Mouse (Mus musculus): ENCODE measurements at regions not wholly inside any gene's neighbourhood (a gene's known extent, or its start where the extent isn't known, plus 50 kb on each side); places are given as distances from the start of the nearest gene placed in this dataset.

DNA sequence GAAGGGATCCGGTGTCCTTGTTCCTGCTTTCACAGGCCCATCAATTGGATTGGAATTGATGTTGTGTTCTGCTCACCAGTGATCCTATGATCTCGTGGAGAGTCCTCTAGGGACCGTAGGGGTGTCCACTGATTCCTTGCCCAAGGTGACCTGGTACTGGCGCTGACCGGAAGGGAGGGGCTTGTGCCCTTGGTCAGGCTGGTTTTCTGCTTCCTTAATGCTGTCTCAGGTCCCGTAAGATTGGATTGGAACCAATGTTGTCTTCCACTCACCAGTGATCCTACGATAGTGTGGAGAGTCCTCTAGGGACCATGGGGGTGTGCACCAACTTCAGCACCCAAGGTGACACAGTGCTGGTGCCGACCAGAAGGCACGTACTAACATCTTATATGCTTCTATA, 324.9 kb upstream of the Ptchd4 start:
- no peak for DNase-seq

DNA sequence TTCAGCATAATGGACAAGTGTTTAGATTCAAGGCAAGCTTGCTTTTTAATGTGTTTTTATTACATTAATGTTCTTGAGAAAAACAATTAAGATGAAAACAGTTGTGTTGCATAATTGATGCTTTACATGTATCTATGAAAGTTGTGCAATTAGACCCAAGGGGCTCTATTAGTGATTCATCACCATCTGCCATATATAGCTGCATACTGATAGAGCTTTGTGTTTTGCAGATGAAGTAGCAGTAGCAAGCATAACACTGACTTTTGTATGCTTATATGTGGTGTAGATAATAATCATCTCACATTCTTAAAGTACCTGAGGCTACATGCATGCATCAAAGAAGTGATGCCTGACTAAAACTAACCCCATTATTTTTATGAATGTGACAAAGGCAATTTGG, 307.3 kb upstream of the Ptchd4 start:
- DNase-seq: no peak

DNA sequence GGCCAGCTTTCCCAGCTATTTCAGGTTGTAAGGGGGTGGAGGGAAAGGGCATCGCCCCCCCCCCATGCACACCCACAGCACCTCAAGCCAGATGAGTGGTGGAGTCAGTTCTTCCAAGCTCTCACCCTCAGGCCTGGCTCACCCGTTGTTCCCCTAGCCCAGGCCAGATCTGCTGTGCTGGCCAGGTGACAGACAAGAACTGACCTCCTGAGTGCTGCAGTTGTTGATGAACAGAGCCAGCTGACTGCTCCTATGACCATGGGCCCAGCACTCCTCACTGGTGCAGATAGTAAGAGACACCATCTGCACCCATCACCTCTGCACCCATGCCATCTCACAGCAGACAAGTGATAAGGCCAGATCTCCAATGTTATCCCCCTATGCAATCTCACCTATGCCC, 291.5 kb upstream of the Ptchd4 start:
- no peak for DNase-seq

DNA sequence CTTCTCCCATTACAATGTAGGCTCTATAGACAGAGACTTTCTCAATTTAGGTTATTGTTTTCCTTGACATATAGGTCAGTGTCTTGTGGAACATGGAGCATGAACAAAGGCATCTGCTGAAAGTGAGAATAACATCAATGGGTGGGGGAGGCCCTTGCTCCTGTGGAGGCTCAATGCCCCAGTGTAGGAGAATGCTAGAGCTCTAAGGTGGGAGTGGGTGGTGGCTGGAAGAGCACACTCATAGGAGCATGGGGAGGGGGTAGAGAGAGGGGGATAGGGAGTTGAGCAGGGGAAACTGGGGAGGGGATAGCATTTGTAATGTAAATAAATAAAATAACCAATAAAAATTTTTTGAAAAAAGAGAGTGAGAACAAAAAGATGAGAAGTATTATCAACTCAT, 288.5 kb upstream of the Ptchd4 start:
- no peak for DNase-seq

DNA sequence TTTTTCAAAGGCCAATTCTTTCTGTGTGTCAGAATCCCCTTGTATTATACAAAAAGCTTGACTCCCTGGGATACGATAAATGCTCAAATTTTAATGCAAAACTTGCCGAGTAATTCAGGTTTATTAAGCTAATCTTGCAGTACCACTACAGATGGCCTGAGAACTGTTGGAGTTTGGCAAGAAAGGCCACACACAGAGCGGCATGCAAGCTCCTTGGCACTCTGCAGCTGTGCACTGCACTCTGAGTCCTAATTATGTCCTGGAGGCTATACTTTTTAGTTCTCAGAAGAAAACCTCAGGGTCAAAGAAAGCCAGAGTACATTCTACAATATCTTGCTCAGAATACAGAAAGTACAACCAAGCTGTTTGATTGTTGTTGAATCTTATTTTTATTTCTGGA, 286.3 kb upstream of the Ptchd4 start:
- no peak for DNase-seq

DNA sequence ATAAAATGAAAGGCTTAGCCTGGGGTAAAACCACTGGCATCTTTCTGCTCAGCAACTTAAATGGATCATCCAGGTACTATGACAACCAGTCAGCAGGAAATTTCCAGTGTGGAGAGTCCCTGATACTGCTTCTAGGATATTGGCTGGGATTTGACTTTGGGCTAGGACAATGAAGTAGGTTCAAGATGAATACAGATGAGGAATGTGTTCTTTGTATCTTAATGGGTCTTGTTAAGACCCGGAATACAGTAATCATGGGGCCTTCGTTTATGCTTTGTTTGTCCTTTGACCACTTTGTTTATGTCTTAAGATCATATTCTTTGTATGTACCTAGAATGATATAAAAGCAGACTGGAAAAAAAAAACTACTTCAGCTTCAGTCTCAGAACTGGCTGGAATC, 278.7 kb upstream of the Ptchd4 start:
- DNase-seq: no peak

DNA sequence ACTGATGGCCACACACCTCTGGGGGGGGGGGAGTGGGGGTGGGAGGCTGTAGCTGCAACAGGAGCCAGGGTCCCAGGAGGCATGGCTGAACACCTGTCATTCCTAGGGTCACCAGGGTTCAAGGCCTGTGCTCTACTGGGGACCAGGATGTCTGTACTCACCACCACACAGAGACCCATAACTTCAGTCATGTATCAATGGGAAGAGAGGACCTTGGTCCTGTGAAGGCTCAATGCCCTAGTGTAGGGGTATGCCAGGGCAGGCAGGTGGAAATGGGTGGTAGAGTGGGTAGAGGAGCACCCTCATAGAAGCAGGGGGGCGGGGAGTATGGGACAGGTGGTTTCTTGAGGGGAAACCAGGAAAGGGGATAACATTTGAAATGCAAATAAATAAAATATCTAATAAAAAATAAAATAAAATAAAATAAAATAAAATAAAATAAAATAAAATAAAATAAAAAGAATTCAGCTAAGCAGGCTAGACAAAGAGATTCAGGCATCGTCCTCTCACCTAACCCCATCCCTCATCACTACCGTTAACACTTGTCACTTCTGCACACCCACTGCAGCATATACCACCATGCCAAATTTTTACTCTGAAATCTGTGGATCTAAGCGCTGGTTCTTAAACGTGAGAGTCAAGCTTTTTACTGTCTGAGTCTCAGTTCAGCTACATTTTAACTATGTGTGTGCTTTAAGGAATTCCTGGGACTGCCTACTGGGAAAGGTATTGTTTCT, 265.8 kb upstream of the Ptchd4 start:
- no peak for DNase-seq

DNA sequence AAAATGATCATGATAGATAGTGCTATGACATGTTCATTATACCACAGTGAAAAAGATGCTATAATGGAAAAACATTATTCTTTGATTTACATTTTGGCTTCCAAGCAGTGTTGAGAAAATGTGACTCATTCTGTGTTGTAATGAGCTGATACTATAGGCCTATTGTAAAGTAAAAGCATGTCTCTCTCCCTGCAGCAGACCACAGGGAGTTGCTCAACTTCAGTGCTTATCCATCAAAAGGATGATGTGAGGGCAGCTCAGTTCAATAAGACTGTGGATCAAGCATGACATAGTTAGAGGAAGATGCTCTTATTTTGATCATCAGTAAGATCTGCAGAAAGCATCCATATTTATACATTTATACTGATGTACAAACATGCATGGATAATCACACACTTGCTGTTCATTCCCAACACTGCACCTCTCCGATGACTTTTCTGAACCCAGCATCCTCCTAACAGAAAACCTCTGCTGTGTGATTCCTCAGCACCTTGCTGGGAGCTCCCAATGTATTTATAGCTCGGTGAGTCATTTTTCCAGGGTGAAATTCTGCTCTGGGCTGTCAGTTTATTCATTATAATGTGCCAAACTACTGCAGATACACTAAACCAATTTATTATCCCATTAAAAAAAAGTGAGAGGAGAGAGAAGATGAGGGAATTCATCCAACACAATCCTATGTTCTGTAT, 224.8 kb upstream of the Ptchd4 start:
- DNase-seq: peak; percentile 3 to 21

DNA sequence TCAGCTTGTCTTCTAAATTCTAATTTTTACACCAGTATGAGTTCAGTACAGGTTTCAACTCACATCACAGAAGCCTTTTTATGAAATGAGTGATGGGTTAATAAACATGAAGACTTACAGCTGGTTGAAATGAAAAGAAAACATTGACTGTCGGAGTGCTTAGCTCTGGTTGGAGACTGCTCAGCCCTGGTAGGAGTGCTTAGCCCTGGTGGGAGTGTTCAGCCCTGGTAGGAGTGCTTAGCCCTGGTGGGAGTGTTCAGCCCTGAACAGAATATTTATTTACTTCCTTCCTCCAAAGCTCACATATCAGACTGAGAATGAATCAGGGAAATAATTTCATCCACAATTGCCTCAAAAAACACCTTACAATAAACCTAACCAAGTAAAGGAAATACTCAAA, 202.1 kb upstream of the Ptchd4 start:
- no peak for DNase-seq

DNA sequence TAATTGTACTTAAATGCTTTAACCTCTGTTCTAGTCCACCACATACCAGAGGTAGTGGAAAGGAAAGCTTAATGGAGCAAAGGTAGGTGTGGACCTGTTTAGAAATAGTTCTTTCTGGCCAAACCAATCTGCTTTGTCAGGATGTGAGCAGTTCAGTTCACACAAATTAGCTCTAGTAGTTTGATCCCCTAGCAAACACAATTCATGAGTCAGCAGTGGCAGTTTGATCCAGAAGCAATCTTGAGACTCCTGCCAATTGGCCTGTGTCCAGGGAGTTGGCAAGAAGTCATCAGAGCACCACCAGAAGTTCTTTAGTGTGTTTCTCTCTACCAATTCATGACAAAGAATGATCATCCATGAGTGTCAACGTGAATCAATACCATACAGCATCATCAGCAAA, 195.0 kb upstream of the Ptchd4 start:
- DNase-seq: peak in 1 of 2 experiments; percentile 12

DNA sequence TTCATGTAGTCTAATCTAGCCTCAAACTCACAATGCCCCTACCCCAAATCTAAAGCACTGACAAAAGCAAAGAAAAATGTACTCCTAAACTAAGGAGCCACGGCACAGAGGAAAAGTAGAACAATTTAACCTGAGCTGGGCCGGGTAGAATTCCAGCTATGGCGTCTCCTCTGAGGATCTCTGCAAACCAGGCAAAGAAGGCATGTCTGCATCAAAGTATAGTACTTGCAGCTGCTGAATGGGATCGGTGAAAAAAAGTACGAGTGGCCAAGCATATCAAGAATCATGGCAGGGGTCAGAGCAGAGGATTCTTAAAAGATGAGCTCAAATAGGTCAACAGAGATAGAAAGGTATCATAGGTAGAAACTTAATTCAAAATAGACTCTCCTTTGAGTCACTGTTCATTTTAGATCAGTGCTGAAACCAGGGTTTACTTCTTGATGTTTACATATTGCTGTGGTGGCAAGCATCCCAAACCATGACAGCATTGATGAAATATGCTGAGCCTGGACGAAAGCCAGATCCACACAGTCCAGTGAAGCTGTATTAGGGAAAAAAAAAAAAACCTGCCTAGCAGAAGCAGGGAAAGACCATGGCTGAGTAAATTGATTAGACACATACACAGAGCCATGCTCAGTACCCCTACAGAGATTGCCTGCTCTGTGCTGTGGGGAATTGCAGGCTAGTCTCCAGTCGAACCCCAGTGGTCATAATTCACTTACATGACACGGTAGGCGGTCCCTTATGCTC, 189.1 kb upstream of the Ptchd4 start:
- DNase-seq: peak; percentile 57 to 59

DNA sequence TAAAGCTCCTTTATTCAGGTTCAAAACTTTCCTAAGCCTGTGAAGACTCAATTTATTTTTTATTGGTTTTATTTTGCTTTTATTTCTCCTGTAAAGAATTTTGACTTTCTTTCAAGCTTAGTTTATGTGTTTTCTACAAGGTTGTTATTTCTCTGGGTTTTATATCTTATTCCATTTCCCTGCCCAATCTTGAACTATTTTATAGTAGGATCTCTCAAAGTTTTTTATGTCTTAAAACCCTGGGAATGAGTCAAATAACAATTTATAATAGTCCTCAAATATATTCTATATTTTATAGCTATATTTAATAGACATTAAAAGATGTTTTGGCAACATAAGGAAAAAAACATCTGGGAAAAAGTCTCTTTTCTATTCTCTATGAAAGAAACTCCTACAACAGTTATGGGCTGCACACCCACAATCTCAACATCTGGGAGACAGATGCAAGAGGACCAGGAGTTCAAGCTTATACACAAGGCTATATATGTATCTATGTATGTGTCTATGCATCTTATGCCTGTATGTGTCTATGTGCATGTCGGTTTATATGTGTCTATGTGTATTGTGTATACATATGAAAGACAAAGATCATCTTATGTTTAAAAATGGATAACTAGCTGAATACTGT, 146.2 kb upstream of the Ptchd4 start:
- DNase-seq: no peak

DNA sequence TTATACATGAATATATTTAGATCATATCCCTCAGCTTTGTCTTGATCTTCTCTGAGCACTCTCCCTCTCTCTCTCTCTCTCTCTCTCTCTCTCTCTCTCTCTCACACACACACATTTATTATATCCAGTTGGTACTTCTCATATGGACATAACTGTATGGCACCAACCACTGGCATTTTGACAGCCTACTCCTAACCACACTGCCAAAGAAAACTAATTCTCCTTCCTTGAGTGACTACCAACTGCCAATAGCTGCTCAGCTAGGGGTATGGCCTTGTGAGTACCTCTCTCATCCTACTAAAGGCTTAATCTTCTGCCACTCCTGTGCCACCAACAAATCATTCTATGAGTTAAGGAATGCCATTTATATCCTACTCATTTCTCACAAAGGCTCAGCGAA, 127.2 kb upstream of the Ptchd4 start:
- DNase-seq: no peak

DNA sequence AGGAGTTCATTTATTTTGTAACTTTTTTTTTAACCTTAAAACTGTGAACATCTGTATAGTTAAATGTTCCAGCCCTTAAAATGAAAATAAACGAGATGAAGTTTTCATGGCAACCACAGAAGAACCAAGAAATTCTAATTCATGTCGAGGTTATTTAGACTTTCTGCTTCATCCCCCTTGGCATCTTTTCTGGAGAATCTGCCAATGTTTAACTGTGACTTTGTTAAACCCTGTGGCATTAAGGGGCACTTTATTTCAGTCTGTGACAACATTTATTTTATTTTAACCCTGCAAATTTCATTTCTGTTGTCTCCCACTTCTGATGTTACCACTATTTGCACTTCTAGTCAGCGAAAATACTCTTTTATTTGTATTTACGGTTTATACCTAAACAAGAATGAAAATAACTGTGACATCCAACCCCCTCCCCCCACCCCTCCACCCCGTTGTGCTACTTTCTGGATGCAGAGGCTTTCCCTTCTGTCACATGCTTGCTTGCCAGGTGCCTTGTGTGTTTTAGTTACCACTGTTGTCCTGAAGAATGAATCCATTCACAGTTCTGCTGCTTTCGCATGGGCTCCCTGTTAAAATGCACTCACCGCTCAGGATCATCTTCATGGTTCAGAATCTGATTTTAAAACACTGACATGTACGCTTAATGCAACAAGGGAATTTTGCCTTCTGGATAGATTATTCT, 125.4 kb upstream of the Ptchd4 start:
- DNase-seq: peak; percentile 71 to 73
